Mouse (Mus musculus): Measurements from ENCODE around the gene Abl1.

The Abl1 gene

GRCm38 (mm10) chr2:31825469-31825911 lies 137.3 kb downstream of the Abl1 start:
- no peak for DNase-seq (ENCODE audit: low spot score)

DNA sequence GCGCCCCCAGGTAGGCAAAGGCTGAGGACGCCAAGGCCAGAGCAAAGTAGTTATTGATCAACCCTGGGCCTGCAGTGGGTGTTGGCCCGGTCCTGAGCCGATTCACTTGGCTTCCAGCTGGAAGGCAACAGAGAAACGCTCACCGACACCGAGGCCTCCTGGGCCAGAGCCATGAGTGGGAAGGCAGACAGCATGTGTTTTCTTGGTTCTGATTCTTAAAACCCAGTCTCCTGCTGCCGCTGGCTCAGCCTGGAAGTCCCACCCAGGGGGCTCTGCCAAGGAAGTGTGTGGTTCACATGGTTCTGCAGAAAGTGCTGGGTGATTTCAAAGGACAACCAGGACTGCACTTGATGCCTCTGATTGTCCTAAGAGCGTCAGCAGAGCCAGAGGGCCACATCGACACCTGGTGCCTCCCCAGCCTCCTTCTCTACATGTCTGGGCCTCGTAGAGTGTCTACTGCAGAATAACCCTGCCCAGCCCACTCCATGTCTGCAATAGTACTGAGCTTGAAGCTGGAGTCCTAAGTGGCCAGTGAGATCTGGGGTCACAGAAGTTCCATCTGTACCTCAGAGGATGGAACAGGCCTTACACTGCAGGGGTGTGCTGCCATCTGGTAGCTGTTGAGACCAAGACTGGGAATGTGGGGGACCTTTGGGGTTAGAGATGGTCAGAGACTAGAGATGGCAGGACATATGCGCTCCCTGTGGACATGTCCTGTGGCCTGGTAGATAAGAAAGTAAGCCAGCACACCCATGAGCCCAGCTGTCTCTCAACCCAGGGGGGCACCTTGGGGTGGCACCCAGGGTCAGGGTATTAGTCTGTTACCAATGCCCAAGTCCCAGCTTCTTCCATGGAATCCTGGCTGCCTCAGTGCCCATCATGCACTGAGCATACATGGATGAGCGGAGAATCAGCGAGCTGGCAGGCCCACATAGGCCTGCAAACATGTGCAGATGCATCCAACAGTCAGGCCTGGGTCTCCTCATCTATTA lies 138.2 kb downstream of the Abl1 start:
- no peak for DNase-seq (ENCODE audit: low spot score)

DNA sequence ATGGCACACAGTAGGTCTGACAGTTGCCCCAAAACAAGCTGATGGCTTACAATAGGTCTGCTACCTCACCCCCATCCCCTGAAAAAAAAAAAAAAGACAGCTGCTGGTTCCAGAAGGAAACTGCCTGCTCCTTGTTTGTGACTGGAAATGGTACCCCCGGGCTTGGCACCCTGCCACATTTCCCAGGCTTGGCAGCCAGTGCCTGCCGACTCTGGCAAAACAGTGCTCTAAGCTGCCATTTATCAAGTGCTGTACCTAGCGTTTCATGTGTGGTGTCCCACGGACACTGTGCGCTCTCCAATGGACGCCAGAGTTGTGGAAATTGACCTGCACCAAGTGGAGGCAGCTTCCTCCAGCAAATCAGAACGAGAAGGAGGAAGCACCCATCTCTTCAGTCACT lies 139.7 kb downstream of the Abl1 start:
- DNase-seq (ENCODE audit: low spot score) = peak; percentile 76

DNA sequence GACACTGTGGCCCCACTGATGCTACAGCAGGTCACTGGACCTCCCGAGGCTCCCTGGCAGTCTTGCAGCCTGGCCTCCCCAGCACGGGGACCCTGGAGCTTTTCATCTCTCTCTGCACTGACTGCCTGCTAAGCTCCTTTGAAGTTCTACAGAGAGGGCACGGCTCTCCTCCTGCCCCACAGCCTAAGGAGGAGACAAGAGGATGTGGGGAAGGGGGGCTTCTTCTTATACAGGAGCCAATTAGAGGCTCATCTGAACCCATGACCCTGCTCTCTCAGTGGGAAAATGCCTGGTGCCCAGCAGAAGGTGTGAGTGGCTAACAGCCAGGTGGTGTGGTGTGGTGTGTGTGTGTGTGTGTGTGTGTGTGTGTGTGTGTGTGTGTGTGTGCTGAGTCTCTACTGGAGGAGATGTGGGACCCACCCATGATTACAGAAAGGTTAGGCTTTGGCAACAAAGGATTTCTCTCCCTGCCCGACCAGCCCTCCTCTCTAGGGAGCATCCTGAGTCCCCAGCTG lies 140.2 kb downstream of the Abl1 start:
- DNase-seq (ENCODE audit: low spot score) = no peak

DNA sequence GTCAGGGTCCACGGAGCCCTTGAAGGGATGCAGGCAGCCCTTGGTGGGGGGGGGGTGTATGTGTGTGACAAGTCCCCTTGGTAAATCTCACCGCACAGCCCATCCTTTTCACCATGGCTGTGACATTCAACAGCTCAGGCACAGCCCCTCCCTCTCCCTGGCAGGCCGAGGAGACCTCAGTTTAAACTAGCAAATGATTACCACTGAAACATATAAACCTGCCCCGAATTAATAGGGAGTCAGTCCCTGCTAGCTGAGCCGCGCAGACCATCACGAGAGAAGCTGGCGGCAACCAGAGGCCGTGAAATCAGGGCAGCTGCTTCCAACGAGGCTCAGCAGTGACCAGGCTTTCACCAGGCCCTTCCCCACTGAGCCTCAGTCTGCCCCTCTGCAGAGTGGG lies 147.9 kb downstream of the Abl1 start:
- no peak for DNase-seq (ENCODE audit: low spot score)

DNA sequence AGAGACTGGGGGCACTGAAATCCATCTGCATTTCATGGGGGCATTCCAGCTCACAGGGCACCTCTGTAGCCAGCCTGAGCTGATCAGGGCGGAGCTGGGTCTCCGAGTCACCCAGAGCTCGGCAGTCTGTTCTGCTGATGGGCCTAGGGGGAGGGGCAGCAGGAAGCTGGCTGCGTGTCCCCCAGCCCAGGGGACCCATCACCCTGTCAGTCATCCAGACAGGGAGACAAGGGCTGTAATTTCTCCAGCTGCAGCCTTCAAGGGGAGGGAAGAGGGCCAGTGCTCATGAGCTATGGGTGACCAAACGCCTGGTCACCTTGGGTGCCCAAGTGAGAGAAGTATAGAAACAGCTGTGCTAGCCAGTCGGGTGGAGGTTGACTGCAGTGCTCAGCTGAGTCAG lies 148.8 kb downstream of the Abl1 start:
- no peak for DNase-seq (ENCODE audit: low spot score)

- DNase-seq (ENCODE audit: low spot score) = no peak
These were observed 150.7 kb downstream of the Abl1 start for GRCm38 (mm10) chr2:31838868-31839267.

- DNase-seq (ENCODE audit: low spot score) = no peak
These were observed 156.6 kb downstream of the Abl1 start for GRCm38 (mm10) chr2:31844729-31845136.

GRCm38 (mm10) chr2:31845512-31845895 lies 157.3 kb downstream of the Abl1 start:
- DNase-seq (ENCODE audit: low spot score) = no peak

DNA sequence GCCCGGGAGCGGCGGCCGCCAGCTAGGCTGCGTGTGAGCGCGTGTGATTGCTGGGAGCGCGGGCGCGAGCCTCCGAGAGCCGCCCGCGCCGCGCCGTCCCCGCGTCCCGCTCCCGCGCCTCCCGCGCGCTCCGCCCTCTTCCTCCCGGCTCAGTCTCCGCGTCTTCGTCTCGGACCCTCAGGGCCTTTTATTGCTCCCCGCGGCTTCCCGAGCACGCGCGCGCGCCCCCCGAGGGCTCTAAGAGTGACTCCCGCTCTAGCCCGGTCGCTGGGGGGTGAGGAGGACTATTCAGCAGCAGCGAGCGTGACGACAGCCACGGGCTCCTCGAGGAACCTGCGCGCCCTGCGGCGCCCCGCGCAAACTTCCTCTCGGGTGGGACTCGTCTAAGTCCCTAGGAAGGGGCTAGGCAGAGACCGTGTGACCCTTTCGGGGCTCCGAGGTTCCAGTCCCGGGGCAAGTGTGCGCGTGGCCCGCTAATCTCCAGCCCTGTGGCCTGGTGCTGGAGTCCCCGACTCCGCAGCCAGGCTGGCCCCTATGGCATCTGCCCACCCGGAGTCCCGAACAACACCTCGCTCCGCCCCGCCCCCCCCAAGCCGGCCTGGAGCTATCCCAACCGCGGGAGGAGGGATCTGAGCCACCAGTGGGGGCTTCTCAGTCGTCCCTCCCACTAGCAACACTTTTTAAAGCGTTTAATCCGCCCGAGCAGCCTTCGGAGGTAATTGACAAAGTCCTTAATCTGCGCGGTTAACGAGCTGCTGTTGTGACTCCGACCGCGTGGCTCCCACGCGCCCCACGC lies 157.9 kb downstream of the Abl1 start, which contains the start of gene Fibcd1:
Gene Fibcd1, minus strand, starts transcription at position 110 of the 796 bp plus-strand sequence.
- DNase-seq (ENCODE audit: low spot score) = no peak

- DNase-seq (ENCODE audit: low spot score) = no peak
These were observed 158.8 kb downstream of the Abl1 start for GRCm38 (mm10) chr2:31846692-31847660.

- DNase-seq (ENCODE audit: low spot score) = no peak
These were observed 159.7 kb downstream of the Abl1 start for GRCm38 (mm10) chr2:31847908-31848307.

GRCm38 (mm10) chr2:31850141-31850540 lies 162.0 kb downstream of the Abl1 start:
- no peak for DNase-seq (ENCODE audit: low spot score)

Data from layer of hippocampus, adult 11-12 months (tissue).